Mouse (Mus musculus): Measurements from ENCODE around the gene Zswim1.
"Not testable (repeated sequence)": the region's sequence is repeated elsewhere in the genome, so short reads cannot be mapped to it uniquely, and the experiment has no call there.

The Zswim1 gene

DNA sequence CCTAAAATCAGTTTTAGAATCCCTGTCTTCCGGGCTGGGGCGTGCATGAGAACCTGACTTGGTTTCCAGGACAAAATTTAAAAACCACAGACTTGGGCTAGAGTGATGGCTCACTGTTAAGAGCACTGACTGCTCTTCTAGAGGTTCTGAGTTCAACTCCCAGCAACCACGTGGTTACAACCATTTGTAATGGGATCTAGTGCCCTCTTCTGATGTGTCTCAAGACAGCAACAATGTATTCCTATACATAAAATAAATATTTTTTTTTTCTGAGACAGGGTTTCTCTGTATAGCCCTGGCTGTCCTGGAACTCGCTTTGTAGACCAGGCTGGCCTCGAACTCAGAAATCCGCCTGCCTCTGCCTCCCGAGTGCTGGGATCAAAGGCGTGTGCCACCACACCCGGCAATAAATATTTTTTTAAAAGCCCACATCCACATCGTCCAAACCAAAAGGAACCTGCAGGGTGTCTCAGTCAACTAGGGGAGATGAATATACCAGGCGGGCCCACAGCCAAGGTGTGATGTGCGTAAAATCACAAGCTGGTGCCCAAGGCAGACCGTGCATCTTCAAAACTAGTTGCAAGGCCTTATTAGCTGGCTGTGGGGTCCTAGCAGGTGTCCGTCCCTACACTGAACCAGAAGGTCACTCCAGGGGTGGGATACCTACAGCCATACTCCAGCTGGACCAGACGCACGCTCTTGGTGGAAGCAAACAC lies 9.7 kb downstream of the Zswim1 start:
- DNase-seq, result no peak

DNA sequence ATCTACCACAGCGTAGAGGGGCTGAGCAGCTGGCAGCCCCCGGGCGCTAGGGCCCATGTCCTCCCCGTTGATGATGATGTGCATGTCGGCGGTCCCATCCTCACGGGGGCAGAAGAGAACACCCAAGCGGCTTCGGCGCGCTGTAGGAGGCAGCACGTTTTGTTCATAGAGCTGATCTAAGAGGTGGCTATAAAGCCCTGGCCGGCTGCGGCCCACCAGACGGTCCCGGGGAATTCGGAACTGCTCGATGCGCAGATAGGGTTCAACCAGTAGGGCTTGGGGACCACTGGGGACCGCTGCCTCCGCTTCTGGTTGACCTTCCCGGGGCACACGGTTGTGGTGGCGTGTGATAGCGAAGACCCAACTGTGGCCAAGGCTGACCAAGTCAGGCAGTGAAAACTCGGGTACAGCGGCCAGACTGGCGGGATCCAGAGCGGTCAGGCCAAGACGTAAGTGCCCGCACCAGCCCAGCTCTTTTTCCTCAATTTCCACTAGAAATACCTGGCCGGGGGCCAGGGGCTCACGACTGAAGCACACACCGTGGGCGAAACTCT lies 10.3 kb downstream of the Zswim1 start, which contains the start of gene Ctsa:
Gene Ctsa, plus strand, starts transcription at position 126 of the 554 bp plus-strand sequence.
- peak; percentile 76 for DNase-seq

DNA sequence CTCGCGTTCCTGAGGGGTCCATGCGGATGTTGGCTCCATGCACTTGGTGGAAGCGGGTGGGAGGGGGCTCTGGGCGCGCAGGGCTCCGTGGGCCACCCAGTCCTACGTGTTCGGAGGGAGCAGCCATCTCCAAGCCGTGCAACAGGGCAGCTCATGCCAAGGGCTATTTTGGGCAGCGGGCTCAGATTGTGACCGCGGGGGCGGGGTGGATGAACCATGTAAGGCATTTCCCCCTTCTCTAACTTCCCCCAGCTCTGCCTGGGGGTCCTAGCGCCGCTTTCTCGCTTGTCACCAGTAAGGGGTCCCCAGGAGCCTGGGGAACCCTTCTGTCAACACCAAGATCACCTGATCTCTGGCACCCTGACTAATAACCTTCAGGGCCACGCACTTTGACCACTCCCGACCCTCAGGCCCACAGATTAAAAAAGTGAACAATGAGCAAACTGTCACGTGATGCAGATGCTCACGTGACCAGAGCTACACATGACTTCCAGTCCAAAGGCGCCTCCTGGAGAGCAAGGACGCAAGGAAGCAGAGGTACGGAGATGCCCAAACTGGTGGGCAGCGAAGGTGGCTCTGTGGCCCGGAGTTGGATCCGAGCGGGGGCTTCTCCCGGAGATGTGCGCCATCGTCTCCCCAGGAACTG lies 11.0 kb downstream of the Zswim1 start, which contains the start of gene Neurl2:
Gene Neurl2, minus strand, starts transcription at position 143 of the 646 bp plus-strand sequence.
- DNase-seq, result peak; percentile 92

DNA sequence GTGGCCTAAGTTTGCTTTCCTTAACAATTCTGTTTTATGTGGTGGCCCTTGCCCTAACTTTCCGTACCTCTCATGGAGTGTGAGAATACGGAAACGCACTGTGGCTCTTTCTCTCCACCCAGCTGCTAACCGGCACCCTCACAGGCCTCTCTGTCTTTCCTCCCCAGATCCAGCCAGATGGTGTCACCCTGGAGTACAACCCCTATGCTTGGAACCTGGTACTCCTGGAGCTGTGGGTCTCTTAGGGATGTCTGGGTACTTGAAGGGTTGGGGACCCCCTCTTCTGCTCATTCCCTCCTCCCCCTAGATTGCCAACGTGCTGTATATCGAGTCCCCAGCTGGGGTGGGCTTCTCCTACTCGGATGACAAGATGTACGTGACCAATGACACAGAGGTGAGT lies 12.0 kb downstream of the Zswim1 start:
- no peak for DNase-seq

DNA sequence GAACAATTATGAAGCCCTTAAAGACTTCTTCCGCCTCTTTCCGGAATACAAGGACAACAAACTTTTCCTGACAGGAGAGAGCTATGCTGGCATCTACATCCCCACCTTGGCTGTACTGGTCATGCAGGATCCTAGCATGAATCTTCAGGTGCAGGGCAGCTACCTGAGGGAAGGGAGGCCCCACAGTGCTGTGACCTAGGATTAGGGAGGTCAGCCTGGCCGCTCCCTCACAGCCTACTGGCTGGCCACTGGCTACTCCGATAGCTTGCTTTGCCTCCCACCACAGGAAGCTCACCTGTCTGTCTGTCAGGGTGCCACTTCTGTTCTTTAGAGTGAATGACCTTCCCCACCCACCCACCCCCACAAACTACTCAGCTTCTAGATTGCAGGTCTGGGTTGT lies 12.7 kb downstream of the Zswim1 start:
- DNase-seq, result no peak

DNA sequence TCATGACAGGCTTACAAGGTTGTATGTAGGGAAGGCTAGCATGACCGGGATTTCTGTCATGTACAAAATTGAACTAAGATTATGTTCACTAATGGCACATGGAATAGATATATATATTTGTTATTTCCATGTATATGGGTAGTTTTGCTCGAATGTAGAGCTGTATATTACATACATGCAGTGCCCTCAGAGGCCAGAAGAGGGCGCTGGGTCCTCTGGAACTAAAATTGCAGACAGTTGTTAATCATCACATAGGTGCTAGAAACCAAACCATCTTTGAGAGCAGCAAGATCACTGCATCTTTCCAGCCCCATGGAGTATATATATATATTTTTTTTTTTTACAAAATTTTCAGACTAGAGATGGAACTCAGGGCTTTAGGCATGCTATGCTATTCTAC lies 23.3 kb downstream of the Zswim1 start:
- no peak for DNase-seq

DNA sequence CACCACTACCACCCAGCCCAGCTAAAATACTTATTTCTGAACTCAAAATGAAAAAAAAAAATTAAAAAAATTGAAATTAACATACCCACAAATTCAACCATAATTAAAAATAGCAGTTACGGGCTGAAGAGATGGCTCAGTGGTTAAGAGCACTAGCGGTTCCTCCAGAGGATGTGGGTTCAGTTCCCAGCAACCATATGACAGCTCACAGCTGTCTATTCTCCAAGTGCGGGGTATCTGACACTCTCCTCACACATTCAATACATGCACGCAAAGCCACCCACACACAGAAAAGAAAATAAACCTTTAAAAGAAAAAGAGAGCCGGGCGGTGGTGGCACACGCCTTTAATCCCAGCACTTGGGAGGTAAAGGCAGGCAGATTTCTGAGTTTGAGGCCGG lies 27.6 kb downstream of the Zswim1 start:
- DNase-seq, result no peak

DNA sequence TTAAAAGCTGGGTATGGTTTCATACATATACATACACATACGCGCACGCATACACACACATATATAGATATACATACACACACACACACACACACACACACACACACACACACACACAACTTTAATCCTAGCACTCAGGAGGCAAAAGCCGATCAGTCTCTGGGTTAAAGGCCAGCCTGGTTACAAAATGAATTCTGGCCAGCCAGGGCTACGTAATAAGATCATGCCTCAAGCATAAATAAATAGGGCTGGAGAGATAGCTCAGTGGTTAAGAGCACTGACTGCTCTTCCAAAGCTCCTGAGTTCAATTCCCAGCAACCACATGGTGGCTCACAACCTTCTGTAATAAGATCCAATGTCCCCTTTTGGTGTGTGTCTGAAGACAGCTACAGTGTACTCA lies 33.1 kb downstream of the Zswim1 start:
- not testable (repeated sequence) for DNase-seq

DNA sequence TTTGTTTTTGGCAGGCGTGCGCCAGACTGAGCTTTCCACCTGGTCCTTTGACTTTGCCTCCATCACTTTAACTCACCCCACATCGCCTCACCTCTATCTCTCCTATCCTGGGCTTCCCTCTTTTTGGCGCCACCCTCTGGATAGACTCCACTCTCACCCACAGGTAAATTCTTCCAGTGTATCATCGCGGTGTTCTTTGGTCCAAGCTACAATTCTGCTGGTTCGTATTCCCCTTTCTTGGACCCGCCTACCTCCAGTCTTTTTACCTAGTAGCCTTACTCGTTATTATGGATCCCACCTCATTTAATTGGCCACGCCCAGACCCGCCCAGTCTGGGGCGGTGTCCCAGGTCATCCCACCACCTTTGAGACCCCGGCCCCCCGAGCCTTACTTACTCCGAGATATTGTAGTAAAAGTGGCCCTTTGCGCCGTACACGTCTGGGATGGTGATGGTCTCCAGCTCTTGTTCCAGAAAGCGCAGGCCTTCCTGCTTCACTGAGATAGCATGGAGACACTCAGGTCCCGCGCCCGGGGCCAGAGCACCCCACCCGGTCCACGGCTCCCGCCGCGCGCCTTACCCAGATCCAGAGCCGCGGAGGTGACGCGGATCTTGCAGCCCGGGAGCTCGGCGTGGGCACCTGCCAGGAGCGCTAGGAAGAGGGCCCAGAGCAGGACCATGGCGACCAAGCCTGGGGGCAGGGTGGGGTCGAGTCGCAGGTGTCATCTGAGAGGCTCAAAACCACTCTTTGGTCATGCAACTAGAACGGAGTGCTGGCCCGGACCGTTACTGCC lies 34.0 kb downstream of the Zswim1 start:
- no peak for DNase-seq

DNA sequence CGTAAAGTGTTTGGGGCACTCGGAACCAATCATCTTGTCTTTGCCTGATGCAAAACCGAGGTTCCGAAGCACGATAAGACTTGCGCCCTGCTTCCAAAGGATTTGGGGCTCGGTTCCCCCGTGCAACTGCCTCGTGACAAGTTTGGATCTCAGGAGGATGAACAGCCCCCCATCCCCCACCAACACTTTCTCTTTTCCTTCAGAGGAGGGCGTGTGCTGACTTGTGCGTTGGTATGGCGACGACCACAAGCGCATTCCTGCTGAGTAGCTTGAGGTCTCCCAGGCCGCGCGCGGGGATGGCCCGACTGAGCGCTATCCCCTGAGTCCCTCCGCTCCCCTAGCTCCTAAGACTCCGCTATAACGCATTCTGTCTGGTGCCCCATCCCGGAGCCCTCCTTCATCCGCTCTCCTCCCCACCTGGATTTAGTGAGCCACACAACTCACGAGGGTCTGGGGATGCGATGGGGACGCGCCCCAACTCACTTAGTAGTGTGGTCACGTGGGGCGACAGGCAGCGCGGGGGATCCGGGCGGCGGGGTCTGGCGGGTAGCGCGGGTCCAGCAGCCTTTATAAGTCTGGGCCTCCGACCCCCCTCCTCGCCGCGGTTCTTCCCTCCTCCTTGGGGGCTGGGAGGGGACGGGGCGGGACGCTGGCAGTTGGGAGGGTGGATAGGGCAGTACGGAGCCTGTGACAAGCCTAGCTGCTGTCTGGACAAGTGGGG lies 34.8 kb downstream of the Zswim1 start, which contains the start of gene Pltp:
Gene Pltp, minus strand, starts transcription at position 611 of the 721 bp plus-strand sequence.
- no peak for DNase-seq

DNA sequence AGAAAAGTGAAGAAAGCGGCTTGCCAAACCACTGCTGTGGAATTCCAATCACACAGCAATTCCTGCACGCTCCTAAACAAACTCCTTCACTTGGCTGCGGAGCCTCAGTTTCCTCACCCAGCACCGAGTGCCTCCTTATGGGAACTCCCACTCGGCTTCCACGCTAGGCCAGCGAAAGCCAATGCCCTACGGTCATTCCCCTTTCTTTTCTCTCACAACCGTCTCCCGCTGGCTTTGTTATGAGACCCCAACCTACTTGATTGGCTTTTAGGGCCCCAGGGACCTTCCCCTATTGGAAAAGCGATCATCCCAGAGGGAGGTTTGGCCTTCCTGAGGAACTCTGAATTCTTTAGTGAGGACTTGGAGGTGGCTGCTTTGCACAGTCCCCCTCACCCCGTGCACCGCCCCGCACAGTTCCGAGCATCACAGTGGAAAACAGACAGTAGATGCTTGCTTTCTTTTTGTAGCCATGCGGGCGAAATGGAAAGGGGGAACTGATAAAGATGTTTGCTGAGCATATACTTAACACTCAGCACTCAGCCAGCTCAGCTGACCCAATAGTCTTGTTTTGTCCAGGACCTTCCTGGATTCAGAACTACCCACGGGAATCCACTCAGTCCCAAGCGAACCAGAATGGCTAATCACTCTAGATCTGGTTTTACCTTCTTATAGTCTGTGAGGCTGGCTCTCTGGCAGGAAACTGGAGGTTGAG lies 35.5 kb downstream of the Zswim1 start:
- DNase-seq, result no peak

DNA sequence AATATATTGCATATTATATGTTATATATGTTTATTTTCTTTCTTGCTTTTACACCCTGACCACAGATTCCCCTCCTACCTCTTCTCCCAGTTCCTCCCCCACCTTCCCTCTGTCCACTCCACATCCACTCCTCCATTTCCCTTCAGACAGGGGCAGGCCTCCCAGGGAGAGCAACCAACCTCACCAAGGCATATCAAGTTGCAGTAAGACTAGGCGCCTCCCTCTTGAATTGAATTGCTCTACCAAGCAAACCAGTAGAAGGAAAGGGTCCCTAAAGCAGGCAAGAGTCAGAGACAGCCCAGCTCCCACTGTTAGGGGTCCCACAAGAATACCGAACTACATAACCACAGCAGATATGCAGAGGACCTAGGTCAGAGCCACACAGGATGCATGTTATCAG lies 36.7 kb downstream of the Zswim1 start:
- DNase-seq, result no peak

DNA sequence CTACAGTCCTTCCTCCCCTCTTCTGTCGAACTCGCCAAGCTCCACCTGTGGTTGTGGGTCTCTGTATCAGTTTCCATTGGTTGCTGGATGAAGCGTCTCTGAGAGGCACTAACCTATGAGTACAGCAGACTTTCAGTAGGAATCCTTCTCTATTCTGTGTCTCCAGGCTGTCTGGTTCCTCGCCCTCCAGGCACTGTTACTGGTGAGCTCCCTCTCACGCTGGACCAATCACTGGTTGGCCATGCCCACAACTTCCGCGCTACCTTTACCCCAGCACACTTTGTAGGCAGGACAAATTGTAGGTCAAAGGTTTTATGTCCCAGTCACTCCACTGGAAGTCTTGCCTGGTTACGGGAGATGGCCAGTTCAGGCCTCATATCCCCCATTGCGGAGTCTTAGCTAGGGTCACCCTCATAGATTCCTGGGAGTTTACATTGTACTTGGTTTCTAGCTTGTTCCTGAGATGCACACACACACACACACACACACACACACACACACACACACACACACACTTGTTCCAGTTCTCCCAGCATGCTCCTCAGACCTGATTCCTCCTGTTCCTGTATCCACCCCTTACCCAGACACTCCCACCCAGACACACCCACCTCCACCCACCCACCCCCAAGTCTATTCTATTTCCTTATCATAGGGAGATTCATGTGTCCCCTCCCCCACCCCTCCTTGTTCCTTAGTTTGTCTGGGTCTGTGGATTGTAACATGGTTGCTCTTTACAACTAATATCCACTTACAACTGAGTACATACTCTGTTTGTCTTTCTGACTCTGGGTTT lies 37.4 kb downstream of the Zswim1 start:
- no peak for DNase-seq

DNA sequence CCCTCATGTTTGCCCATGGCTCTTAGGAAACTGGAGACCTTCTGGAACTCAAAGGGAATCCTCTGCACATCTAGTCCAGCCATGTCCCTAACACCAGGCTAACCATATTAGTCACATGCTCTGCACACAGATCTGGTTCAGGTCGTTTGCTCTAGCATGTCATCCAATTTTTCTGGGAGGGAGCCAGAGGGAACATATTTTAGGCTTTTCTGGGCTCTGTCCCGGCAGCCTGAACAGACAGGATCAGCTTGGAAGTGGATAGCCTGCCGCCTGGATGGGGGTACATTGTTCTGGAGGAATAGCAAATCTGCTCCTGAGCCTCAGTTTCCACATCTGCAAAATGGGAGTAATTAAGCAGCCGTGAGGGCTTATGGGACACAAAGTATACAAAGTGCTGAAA lies 38.6 kb downstream of the Zswim1 start:
- DNase-seq, result no peak

DNA sequence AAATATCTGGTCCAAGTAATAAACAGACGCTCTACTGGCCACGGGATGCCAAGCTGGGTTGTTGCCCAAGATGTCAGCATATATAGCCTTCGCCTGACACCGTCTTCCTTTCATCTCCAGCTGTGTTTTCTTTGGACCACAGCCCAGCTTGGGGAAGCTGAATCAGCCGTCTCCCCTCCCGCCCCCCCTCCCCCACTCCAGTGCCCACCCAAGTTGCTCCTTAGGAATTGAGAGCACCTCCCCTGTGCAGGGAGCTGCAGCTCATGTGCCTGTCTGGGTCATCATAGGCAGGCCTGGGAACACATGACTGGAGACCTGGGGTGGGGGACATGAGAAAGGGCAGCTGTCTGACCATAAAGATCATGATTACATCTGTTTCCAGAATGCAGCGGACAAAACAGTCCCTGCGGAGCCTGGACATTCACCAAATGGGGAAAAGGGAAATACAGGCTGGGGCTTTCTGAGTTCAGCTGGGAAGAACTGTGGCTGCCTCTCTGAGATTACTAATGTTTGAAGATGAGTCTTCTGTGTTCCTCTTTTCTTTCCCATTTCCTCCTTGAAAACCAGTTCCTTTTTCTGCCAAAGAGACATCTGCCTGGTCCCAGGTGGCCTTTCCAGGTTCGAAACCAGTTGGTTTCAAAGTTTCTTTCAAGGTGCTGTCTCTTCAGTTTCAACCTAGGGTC lies 39.8 kb downstream of the Zswim1 start:
- DNase-seq, result no peak

DNA sequence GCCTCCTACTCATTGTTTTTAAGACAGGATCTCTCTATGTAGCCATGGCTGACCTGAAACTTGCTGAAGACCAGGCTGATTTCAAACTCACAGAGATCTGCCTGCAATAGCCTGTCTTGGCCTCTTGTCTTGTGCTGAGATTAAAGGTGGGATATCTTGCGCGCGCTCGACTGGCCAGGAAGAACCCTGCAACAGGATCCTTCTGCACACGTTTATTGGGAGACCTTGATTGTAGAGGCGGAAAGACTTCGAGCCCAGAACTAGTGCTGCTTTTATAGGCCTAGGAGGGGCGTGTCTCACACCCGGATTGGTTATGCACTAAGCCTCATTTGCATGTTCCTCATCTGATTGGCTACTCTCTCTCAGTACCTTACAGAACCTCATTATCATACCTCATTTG lies 40.9 kb downstream of the Zswim1 start:
- not testable (repeated sequence) for DNase-seq

DNA sequence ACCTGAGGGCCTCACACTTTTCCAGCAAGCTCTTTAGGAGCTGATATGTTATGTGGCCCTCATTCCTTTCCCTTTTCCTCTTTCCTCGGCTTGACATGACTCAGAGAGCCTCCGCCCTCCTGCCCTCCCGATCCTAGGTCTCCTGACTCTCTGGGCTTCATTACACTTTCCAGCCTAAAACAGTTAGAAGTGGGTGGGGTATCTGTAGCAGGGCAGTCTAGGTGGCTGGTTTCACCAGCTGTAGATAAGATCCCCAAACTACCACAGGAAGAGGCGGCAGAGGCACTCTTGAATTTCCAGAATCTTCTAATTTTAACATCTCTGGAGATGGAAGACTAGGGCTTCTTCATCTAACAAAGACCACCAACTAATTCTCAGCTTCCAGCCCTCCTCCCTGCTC lies 42.1 kb downstream of the Zswim1 start:
- no peak for DNase-seq

DNA sequence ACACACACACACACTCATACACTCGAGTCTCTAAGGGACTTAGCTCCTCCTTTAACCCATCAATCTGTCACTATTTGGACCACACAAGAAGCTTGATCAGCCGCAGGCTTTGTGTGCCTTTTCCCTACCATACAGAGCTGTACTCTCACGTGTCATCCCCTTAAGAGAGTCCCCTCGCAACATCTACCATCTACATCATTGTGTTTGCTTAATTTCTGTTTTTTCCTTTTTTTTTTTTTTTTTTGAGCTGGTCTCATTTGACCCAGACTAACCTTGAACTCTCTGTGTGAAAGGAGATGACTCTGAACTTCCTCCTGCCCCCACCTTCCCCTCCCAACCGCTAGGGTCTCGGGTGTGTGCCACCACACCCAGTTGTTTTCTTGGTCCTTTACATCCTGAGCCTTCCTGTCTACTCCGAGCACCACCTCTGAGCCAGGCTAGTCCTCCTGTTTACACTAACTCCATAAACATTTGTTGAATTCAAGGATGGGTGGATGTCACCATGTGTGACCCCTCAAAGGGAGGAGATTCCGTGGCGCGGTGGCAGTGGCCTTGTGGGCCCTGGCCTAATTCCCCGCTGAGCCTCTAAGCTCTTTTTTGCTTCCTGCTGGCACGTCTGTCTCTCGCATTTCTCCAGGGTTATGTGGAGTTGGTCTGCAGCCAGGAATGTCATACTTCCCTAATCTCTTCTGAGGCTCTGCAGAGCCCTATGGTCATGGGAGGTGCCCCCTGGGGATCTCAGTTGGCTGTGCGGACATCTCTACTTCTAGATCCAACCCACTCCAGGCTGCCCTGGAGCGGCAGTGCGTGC lies 44.5 kb downstream of the Zswim1 start:
- no peak for DNase-seq

DNA sequence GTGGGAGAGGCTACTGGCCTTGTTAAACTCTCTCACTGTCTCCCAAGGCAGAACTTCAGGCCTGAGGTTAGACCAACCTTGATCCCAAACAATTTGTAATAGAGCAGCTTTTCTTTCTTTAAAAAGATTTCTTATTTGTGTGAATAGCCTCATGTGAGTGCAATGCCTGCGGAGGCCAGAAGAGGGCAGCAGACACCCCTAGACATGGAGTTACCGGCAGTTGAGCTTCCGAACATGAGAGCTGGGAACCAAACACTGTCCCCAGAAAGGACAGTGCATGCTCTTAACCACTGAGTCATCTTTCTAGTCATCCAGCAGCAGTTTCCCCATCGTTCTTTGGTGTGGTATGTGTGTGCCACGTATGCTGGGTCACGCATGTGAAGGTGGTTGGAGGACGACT lies 45.1 kb downstream of the Zswim1 start:
- no peak for DNase-seq

DNA sequence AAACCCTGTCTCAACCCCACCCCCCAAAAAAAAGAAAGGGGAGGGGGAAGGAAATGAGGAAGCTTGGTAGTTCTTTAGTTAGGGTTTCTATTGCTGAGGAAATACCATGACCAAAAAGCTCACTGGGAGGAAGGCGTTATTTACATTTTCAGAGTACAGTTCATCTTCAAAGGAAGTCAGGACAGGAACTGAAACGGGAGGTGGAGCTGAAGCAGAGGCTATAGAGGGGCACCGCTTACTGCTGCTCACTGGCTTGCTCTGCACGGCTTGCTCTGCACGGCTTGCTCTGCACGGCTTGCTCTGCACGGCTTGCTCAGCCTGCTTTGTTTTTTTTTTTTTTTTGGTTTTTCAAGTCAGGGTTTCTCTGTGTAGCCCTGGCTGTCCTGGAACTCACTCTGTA lies 46.0 kb downstream of the Zswim1 start:
- no peak for DNase-seq
